Mouse (Mus musculus) heart, embryonic 14.5 days (tissue): ENCODE measurements around the gene P2ry1. TPM values are rescaled to one million over a fixed set of nuclear protein-coding genes. Genes with fewer than 3 reads are reported as not detected.

Experiments used
- ATAC-seq: fragments of 200-750 bp; cut with Nextera tagmentation; 2 replicates; pipeline ENCODE4 v1.8.0; 2017; ENCODE audit warnings: low read depth, moderate TSS enrichment; ENCODE audit not compliant: insufficient number of reproducible peaks, insufficient read depth, low FRiP score
- H3K27ac ChIP-seq, 2 experiments: fragments of 200-500 bp in 1 of 2; fragments of 300-500 bp in 1 of 2; sonication (generic) in 1 of 2; replicated peaks in 1 of 2; 2 replicates each; pipeline ENCODE4 v1.5.1; 2012 to 2014; ENCODE audit warnings: low read depth in 2 of 2, low read length in 2 of 2, control low read depth in 1 of 2, mild to moderate bottlenecking in 1 of 2, mixed read lengths in 1 of 2; ENCODE audit not compliant: control insufficient read depth in 1 of 2, insufficient read depth in 1 of 2
- H3K27me3 ChIP-seq: fragments of 300-500 bp; sonication (generic); 2 replicates; pipeline ENCODE4 v1.6.1; 2014; ENCODE audit warnings: mild to moderate bottlenecking, low read length, control low read depth; ENCODE audit not compliant: control insufficient read depth, insufficient read depth
- H3K36me3 ChIP-seq: fragments of 300-500 bp; sonication (generic); 2 replicates; pipeline ENCODE4 v1.6.1; 2014; ENCODE audit warnings: mild to moderate bottlenecking, control low read depth, low read length, mixed read lengths; ENCODE audit not compliant: control insufficient read depth, insufficient read depth
- H3K4me1 ChIP-seq, 2 experiments: fragments of 200-500 bp in 1 of 2; fragments of 300-500 bp in 1 of 2; sonication (generic) in 1 of 2; 2 replicates each; pipeline ENCODE4 v1.6.1; 2012 to 2014; ENCODE audit warnings: low read length in 2 of 2, control low read depth in 1 of 2, mixed read lengths in 1 of 2; ENCODE audit not compliant: control insufficient read depth in 2 of 2, insufficient read depth in 2 of 2
- H3K4me2 ChIP-seq: fragments of 300-500 bp; sonication (generic); 2 replicates; pipeline ENCODE4 v1.6.1; 2014; ENCODE audit warnings: mild to moderate bottlenecking, low read length
- H3K4me3 ChIP-seq, 2 experiments: fragments of 200-500 bp in 1 of 2; fragments of 300-500 bp in 1 of 2; sonication (generic) in 1 of 2; 2 replicates each; pipeline ENCODE4 v1.5.1; 2012 to 2014; ENCODE audit warnings: low read length in 2 of 2, mild to moderate bottlenecking in 2 of 2, control low read depth in 1 of 2, low read depth in 1 of 2, moderate library complexity in 1 of 2; ENCODE audit not compliant: control insufficient read depth in 1 of 2, insufficient read depth in 1 of 2
- H3K9ac ChIP-seq: fragments of 300-500 bp; sonication (generic); 2 replicates; pipeline ENCODE4 v1.6.1; 2014; ENCODE audit warnings: mild to moderate bottlenecking, low read length
- H3K9me3 ChIP-seq: fragments of 300-500 bp; sonication (generic); 2 replicates; pipeline ENCODE4 v1.6.1; 2016; ENCODE audit warnings: low read length, control low read depth; ENCODE audit not compliant: control insufficient read depth
- WGBS: fragments of 180-500 bp; shearing (Covaris S2); extraction: QIAGEN DNeasy Blood & Tissue Kit; methylation state at CpG from one replicate; pipeline ENCODE4 v1.1.7; 2014; 5-methylcytosine and 5-hydroxymethylcytosine counted together
- polyA plus RNA-seq: library from polyadenylated mRNA; unstranded; fragments of >200 nt; fragmentation: Nextera tagmentation; extraction: Ambion mirVana; gene quantifications from 2 replicates; pipeline ENCODE4 v1.2.1, GENCODE M21; 2014

The P2ry1 gene
- polyA plus RNA-seq, 1 experiment from 2014 or later = 5.9 TPM

- H3K4me3 ChIP-seq = no peak overlapping the region
- H3K4me1 ChIP-seq = peaks cover 0 to 3% of the 10 kb centered on the region in 2 experiments; a peak in 1 of 4 replicates
- no peaks in the 10 kb centered on the region for H3K27me3 ChIP-seq
- H3K9ac ChIP-seq = no peak overlapping the region
- WGBS = 80% methylated on average over 2 of the region's 2 CpGs
- H3K36me3 ChIP-seq = no peaks in the 10 kb centered on the region
- no peak overlapping the region for H3K4me2 ChIP-seq
- ATAC-seq = no peak
- H3K27ac ChIP-seq = no peak overlapping the region
- H3K9me3 ChIP-seq = no peaks in the 10 kb centered on the region
These were observed 14.1 kb downstream of the P2ry1 start for GRCm38 (mm10) chr3:61016733-61017132.

DNA sequence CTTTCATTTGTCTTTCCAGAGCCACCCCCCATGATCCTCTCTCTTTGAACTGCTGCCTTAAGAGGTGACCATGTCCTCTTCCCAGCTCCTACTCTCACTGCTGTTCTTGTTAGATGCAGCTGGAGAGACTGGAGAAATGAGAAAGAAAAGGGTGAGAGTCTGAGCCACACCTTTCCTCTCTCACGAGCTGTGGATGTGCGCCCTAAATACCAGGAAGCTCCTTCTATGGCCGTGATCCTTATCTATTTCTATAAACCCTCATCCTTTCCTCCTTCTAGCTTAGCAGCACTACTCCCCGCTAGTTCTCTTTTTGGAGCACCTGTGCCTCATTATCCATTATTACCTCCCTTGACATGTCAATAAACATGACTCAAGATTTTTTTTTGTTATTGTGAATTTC lies 29.5 kb downstream of the P2ry1 start:
- no peak for ATAC-seq
- 72% methylated on average over 4 of the region's 4 CpGs for WGBS
- H3K27me3 ChIP-seq = no peaks in the 10 kb centered on the region

GRCm38 (mm10) chr3:61035633-61036032 lies 33.0 kb downstream of the P2ry1 start:
- no peak overlapping the region for H3K27ac ChIP-seq
- H3K4me2 ChIP-seq = no peak overlapping the region
- H3K9me3 ChIP-seq = no peaks in the 10 kb centered on the region
- no peaks in the 10 kb centered on the region for H3K36me3 ChIP-seq
- ATAC-seq = no peak
- no peaks in the 10 kb centered on the region for H3K27me3 ChIP-seq
- H3K4me1 ChIP-seq = no peaks in the 10 kb centered on the region
- no peak overlapping the region for H3K9ac ChIP-seq
- 74% methylated on average over 5 of the region's 5 CpGs for WGBS
- H3K4me3 ChIP-seq = no peak overlapping the region

More for the DNA sequence above, 29.5 kb downstream of the P2ry1 start:
- H3K4me3 ChIP-seq = no peak overlapping the region
- H3K4me2 ChIP-seq = no peak overlapping the region
- H3K4me1 ChIP-seq = no peaks in the 10 kb centered on the region
- no peaks in the 10 kb centered on the region for H3K36me3 ChIP-seq
- H3K9ac ChIP-seq = no peak overlapping the region
- no peak overlapping the region for H3K27ac ChIP-seq
- no peaks in the 10 kb centered on the region for H3K9me3 ChIP-seq

- Histone ChIP-seq H3K4me3 (no peak overlapping the region), H3K9ac (no peak overlapping the region), H3K4me1 (no peaks in the 10 kb centered on the region), H3K27ac (no peak overlapping the region), H3K9me3 (no peaks in the 10 kb centered on the region), H3K4me2 (no peak overlapping the region), H3K36me3 (no peaks in the 10 kb centered on the region), H3K27me3 (no peaks in the 10 kb centered on the region)
- WGBS = 75% methylated on average over 5 of the region's 5 CpGs
- no peak for ATAC-seq
These were observed 37.3 kb downstream of the P2ry1 start for GRCm38 (mm10) chr3:61039916-61040315.

DNA sequence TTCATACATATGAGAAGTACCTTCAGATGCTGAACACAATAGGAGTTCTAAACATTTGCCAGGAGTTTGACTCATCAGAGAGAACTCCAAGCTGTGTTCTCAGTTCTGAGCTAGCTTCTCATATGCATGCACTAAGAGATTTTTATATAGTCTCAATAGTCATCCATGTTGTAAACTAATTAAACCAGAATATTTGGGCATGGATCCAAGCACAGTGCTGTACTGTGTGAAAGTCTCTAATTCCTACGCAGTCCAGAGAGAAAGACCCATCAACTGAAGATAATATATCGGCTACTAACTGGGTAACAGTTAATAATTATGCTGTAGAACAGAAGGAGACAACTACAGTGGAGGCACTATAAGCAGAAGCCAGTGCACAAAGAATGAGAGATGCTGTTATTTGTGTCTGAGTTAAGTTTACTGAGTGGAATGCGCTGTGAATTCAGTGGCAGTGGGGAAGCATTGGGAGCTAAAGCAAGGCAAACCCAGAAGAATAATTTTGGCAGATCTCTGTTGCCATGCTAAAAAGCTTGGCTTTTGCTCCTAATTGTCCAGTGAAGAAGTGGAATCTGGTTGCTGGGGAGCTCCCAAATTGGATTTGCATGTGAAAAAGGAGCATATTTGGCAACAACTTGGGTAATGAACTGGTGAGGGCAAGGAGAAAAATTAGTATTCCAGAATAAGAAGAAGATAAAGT lies 47.5 kb downstream of the P2ry1 start:
- no peak overlapping the region for H3K4me2 ChIP-seq
- ATAC-seq = no peak
- H3K27ac ChIP-seq = no peak overlapping the region
- 80% methylated on average over 3 of the region's 3 CpGs for WGBS
- H3K27me3 ChIP-seq = no peaks in the 10 kb centered on the region
- no peaks in the 10 kb centered on the region for H3K4me1 ChIP-seq
- H3K4me3 ChIP-seq = no peak overlapping the region
- H3K9ac ChIP-seq = no peak overlapping the region
- no peaks in the 10 kb centered on the region for H3K36me3 ChIP-seq
- no peaks in the 10 kb centered on the region for H3K9me3 ChIP-seq
